Mouse (Mus musculus) megakaryocyte-erythroid progenitor cell, adult 5-6 weeks (primary cell): ENCODE results near the gene Gm20924. TPM values are rescaled to one million over a fixed set of nuclear protein-coding genes. Genes with fewer than 3 reads are reported as not detected.
"Not testable (repeated sequence)": the region's sequence is repeated elsewhere in the genome, so short reads cannot be mapped to it uniquely, and the experiment has no call there.

ENCODE experiments used
- ATAC-seq: replicated peaks from 2 replicates; pipeline ENCODE4 v1.8.0; 2016; ENCODE audit warnings: mild to moderate bottlenecking, inconsistent platforms; ENCODE audit not compliant: severe bottlenecking, poor library complexity, low FRiP score, low TSS enrichment
- total RNA-seq, 2 experiments: library from RNA; stranded (forward) in 1 of 2; stranded (reverse) in 1 of 2; fragments of 200-1000, 215-1000 nt in 1 of 2; fragments of >200 nt in 1 of 2; fragmentation: Nextera tagmentation in 1 of 2; gene quantifications; 2 replicates each; pipeline ENCODE4 v1.2.3; 2014 to 2017

The Gm20924 gene
- not detected in 2 replicates for total RNA-seq (2014; fragmentation: Nextera tagmentation)
- total RNA-seq (2017) = not detected in 2 replicates

- not testable (repeated sequence) for ATAC-seq
These were observed at the start of gene Gm20924 for GRCm38 (mm10) chrY:65207427-65207826. TSS of gene Gm20924 (minus strand) at chrY:65207527.

Other genes starting within 250 kb of the Gm20924 start
- gene Gm20736, start 170.2 kb upstream of the Gm20924 start, total RNA-seq (2014; fragmentation: Nextera tagmentation) = not detected in 2 replicates
- gene Gm20736, start 170.2 kb upstream of the Gm20924 start, total RNA-seq (2017) = not detected in 2 replicates